Mouse (Mus musculus) retina, postnatal 7 days (tissue): ENCODE measurements around the gene Olfr133.
"Not testable (repeated sequence)": the region's sequence is repeated elsewhere in the genome, so short reads cannot be mapped to it uniquely, and the experiment has no call there.

Source experiments
- DNase-seq: peaks from one replicate; pipeline ENCODE4 v3.0.0-alpha.2; 2012; ENCODE audit warnings: low read depth, low spot score

Gene Olfr133

DNA sequence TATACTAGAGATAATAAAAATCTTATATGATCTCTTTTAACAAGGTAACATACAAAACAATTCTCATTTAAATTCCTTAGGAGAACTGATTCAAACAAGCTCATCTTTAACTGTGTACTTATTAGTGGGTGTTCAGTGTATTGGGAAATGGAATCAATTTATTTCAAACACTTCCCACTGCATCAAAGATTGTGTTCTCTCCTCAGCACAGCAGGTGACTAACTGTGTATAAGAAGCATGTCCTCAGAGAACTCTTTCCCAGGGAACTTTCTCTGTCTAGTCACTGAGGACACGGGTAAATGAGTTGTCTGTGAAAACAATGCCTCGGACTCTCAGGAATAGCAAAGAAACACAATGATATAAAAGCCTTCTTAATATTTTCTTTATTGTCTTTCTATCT is at the start of gene Olfr133:
TSS of gene Olfr133 (plus strand) at position 301 of the 400 bp plus-strand sequence.
- DNase-seq, result no peak

- not testable (repeated sequence) for DNase-seq
Observed at GRCm38 (mm10) chr17:38124199-38124598, 20.9 kb upstream of the Olfr133 start.

DNA sequence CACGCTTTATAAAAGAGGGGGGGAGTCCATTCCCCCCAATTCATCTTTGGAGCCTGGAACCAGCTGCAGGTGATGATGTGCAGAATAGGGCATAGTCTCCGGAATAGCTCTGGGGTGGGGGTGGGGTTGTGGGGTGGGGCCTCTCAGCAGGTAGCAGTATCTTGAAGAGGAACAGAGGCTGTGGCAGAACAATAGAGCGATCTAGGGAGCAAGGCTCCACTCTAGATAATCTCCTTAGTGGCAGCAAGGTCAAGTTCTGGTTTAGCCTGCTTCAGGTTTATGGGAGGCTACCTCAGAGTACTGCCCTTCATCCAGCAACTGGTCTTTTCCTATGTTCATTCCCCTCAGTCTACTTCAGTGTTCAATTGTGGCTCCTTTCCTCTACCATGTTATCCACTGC is 19.7 kb upstream of the Olfr133 start:
- DNase-seq, result not testable (repeated sequence)

DNA sequence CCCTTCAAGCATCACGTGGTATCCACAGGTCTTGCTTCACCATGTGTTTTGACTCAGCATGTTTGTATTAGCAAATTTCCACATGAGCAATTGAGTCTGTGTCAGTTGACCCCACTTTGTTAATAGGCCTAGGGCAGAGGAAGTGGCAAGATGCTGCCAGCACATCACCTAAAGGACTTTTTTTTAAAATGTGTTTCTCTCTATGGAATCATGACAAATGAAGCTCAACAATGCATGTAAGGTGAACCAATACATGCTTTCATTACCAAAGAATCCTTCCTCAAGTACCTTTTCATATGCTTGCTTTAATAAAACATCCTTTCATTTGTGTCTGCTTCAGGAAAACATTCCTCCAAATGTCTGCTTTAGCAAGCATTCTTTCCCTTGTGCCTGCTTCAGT is 10.7 kb upstream of the Olfr133 start, which contains the start of gene Olfr132:
TSS of gene Olfr132 (minus strand) at position 101 of the 400 bp plus-strand sequence.
- DNase-seq, result no peak

- no peak for DNase-seq
Observed at GRCm38 (mm10) chr17:38171088-38171487, 26.0 kb downstream of the Olfr133 start, which contains the start of gene Olfr134. Gene Olfr134 (plus strand): TSS chr17:38171388.
